Mouse (Mus musculus) ovary, postnatal 36 days (tissue): ENCODE measurements around the gene Nr0b1.

ENCODE experiments used
- DNase-seq: peaks from one replicate; pipeline ENCODE4 v3.0.0; 2022; ENCODE audit warnings: low spot score, mixed read lengths

Nr0b1 gene

GRCm38 (mm10) chrX:86191614-86192419, at the start of gene Nr0b1:
Gene Nr0b1, plus strand, starts transcription at chrX:86191764.
- peak; percentile 20 for DNase-seq

- DNase-seq: no peak
Observed at GRCm38 (mm10) chrX:86187250-86187649, 4.3 kb upstream of the Nr0b1 start.

GRCm38 (mm10) chrX:86192420-86192994, 943 bp downstream of the Nr0b1 start:
- DNase-seq: peak; percentile 17

DNA sequence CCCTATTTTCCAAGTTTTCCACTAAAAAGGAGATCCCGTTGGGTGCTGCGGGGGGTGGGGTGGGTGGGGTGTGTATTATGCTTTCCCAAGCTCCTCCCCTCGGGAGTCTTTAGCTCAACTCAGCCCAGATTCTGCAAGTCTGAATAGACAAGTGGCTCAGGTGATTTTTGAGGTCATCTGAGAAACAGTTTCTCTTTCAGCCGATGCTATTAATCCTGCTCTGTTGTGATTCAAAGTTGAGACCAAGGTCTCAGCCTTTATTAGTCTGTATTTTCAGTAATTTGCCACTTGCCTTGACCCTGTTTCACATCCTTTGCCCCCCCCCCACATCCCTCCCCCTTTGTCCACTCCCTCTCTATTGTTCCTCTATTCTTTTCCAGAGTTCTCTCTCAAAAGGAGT, 1.8 kb downstream of the Nr0b1 start:
- no peak for DNase-seq

DNA sequence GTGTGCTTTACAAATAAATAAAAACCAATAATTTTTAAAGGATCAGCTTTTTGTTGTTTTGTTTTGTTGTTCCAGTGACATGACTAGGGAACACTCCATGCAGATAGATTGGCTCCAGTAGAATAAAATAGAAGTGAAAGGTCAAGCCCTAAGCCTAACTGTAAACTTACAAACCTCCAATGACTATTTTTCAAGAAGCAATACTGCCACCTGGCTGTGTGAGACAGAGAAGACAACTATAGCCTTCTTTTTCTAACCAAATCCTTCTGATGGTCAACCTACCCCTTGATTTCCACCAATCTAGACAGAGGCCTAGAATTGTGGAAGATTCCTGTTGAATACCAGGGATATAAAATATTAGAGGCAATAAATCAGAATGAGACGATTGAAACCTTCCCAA, 45.7 kb downstream of the Nr0b1 start:
- DNase-seq: no peak
